Mouse (Mus musculus): ENCODE measurements around the gene Cyp17a1.

DNA sequence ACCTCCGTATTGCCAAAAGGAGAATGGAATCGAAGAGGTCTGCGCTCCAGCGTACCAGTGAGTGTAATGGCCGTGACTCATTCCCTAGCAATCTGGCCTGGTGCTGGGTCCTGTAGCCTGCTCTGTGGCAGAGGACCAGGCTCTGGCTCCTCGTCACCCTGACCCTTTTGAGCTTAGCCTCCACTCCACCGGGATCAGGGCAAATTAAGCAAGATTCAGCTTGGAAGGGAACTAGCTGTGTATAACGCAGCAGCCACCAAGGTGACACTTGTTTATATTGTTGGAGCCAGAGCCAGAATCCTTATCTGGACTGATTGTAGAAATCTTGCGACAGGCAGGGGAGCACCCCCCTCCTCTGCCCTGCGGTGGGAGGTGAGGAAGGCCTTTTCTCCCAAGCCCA, 44.6 kb downstream of the Cyp17a1 start:
- TF ChIP-seq CTCF (IDR thresholded peaks at IDR 0.05) (no peak), EP300 (IDR thresholded peaks at IDR 0.05; ENCODE audit: insufficient read depth, low read depth, low read length) (no peak), POLR2A (IDR thresholded peaks at IDR 0.05; ENCODE audit: insufficient read depth, low read depth, low read length) (no peak)

All from heart, adult 2 months (tissue).